Mouse (Mus musculus): ENCODE results near the gene Plekhd1. TPM values are rescaled to one million over a fixed set of nuclear protein-coding genes. Genes with fewer than 3 reads are reported as not detected.
A peak's percentile ranks its signal among the peaks of the same experiment; 100 is the strongest.

The Plekhd1 gene
- total RNA-seq (2018; cell fraction: chromatin; rRNA removed), result not detected
- not detected for total RNA-seq (2018; cell fraction: cytosol; rRNA removed)
- total RNA-seq (2018; cell fraction: nucleus; rRNA removed), result not detected
- not detected in 3 replicates for polyA plus RNA-seq (2018)

GRCm38 (mm10) chr12:80692269-80692972 is at the start of gene Plekhd1:
Plekhd1 (plus strand) TSS chr12:80692591.
- H3K4me3 ChIP-seq (ENCODE audit: inconsistent target), result no peak within 1 kb of the TSS
- WGBS (ENCODE audit: missing documents), result 9% methylated on average over 50 of the region's 52 CpGs
- no peak within 1 kb of the TSS for H3K27ac ChIP-seq
- H3K36me3 ChIP-seq (ENCODE audit: inconsistent target), result no peaks in the 10 kb centered on the region
- H3K79me2 ChIP-seq (ENCODE audit: inconsistent target), result no peaks in the 10 kb centered on the region

- peaks cover 24% of the 10 kb centered on the region for H3K36me3 ChIP-seq (ENCODE audit: inconsistent target)
- peak overlapping the region; percentile 99 for H3K4me3 ChIP-seq (ENCODE audit: inconsistent target)
- H3K27ac ChIP-seq, result peak overlapping the region; percentile 87
- peaks cover 87% of the 10 kb centered on the region for H3K79me2 ChIP-seq (ENCODE audit: inconsistent target)
- WGBS (ENCODE audit: missing documents), result 4% methylated on average over 41 of the region's 48 CpGs
Observed at GRCm38 (mm10) chr12:80642725-80643692, 49.4 kb upstream of the Plekhd1 start.

GRCm38 (mm10) chr12:80643693-80644505 is 48.5 kb upstream of the Plekhd1 start, which contains the start of the genes Slc39a9 and Erh:
Slc39a9 (plus strand) TSS chr12:80643883.
Erh (minus strand) TSS chr12:80644341.
- H3K36me3 ChIP-seq (ENCODE audit: inconsistent target), result peaks cover 15% of the 10 kb centered on the region
- H3K4me3 ChIP-seq (ENCODE audit: inconsistent target), result peak within 1 kb of the TSS; percentile 99
- peaks cover 92% of the 10 kb centered on the region for H3K79me2 ChIP-seq (ENCODE audit: inconsistent target)
- WGBS (ENCODE audit: missing documents), result under 1% methylated on average over 50 of the region's 50 CpGs
- H3K27ac ChIP-seq, result peak within 1 kb of the TSS; percentile 87

- 5% methylated on average over 18 of the region's 18 CpGs for WGBS (ENCODE audit: missing documents)
- Histone ChIP-seq H3K27ac (peak overlapping the region; percentile 87), H3K4me3 (ENCODE audit: inconsistent target) (peak overlapping the region; percentile 99), H3K36me3 (ENCODE audit: inconsistent target) (peaks cover 10% of the 10 kb centered on the region; the same call in 1 of the 2 replicates), H3K79me2 (ENCODE audit: inconsistent target) (peaks cover 92% of the 10 kb centered on the region)
Observed at GRCm38 (mm10) chr12:80644506-80644868, 47.9 kb upstream of the Plekhd1 start.

- no peaks in the 10 kb centered on the region for H3K36me3 ChIP-seq (ENCODE audit: inconsistent target)
- no peak overlapping the region for H3K27ac ChIP-seq
- H3K4me3 ChIP-seq (ENCODE audit: inconsistent target), result no peak overlapping the region
- H3K79me2 ChIP-seq (ENCODE audit: inconsistent target), result peaks cover 92% of the 10 kb centered on the region
- WGBS (ENCODE audit: missing documents), result 89% methylated on average over 3 of the region's 3 CpGs
Observed at GRCm38 (mm10) chr12:80646377-80646776, 46.0 kb upstream of the Plekhd1 start.

- Histone ChIP-seq H3K4me3 (ENCODE audit: inconsistent target) (no peak overlapping the region), H3K36me3 (ENCODE audit: inconsistent target) (0 out of 2 replicates have a peak, but pooled peaks cover 3% of the 10 kb centered on the region), H3K79me2 (ENCODE audit: inconsistent target) (peaks cover 96% of the 10 kb centered on the region), H3K27ac (no peak overlapping the region)
- 96% methylated on average over 7 of the region's 7 CpGs for WGBS (ENCODE audit: missing documents)
Observed at GRCm38 (mm10) chr12:80653951-80654658, 38.3 kb upstream of the Plekhd1 start.

GRCm38 (mm10) chr12:80654659-80655025 is 37.7 kb upstream of the Plekhd1 start:
- Histone ChIP-seq H3K79me2 (ENCODE audit: inconsistent target) (peaks cover 96% of the 10 kb centered on the region), H3K27ac (no peak overlapping the region), H3K36me3 (ENCODE audit: inconsistent target) (0 out of 2 replicates have a peak, but pooled peaks cover 3% of the 10 kb centered on the region), H3K4me3 (ENCODE audit: inconsistent target) (no peak overlapping the region)
- 95% methylated on average over 3 of the region's 3 CpGs for WGBS (ENCODE audit: missing documents)

- H3K36me3 ChIP-seq (ENCODE audit: inconsistent target), result 0 out of 2 replicates have a peak, but pooled peaks cover 15% of the 10 kb centered on the region
- H3K27ac ChIP-seq, result no peak overlapping the region
- 84% methylated on average over 6 of the region's 6 CpGs for WGBS (ENCODE audit: missing documents)
- H3K79me2 ChIP-seq (ENCODE audit: inconsistent target), result peaks cover 83% of the 10 kb centered on the region
- no peak overlapping the region for H3K4me3 ChIP-seq (ENCODE audit: inconsistent target)
Observed at GRCm38 (mm10) chr12:80658661-80659060, 33.7 kb upstream of the Plekhd1 start.

- H3K27ac ChIP-seq, result no peak overlapping the region
- WGBS (ENCODE audit: missing documents), result 95% methylated on average over 10 of the region's 10 CpGs
- peaks cover 48% of the 10 kb centered on the region for H3K79me2 ChIP-seq (ENCODE audit: inconsistent target)
- H3K4me3 ChIP-seq (ENCODE audit: inconsistent target), result no peak overlapping the region
- H3K36me3 ChIP-seq (ENCODE audit: inconsistent target), result peaks cover 16% of the 10 kb centered on the region; the same call in 1 of the 2 replicates
Observed at GRCm38 (mm10) chr12:80662322-80662721, 30.1 kb upstream of the Plekhd1 start.

GRCm38 (mm10) chr12:80663935-80664334 is 28.5 kb upstream of the Plekhd1 start:
- Histone ChIP-seq H3K36me3 (ENCODE audit: inconsistent target) (peaks cover 16% of the 10 kb centered on the region; the same call in 1 of the 2 replicates), H3K79me2 (ENCODE audit: inconsistent target) (peaks cover 32% of the 10 kb centered on the region), H3K27ac (no peak overlapping the region), H3K4me3 (ENCODE audit: inconsistent target) (no peak overlapping the region)
- WGBS (ENCODE audit: missing documents), result 94% methylated on average over 2 of the region's 2 CpGs

- H3K27ac ChIP-seq, result peak overlapping the region; percentile 38
- peaks cover 4% of the 10 kb centered on the region; the same call in 1 of the 2 replicates for H3K36me3 ChIP-seq (ENCODE audit: inconsistent target)
- H3K4me3 ChIP-seq (ENCODE audit: inconsistent target), result no peak overlapping the region
- no peaks in the 10 kb centered on the region; the same call in 1 of the 2 replicates for H3K79me2 ChIP-seq (ENCODE audit: inconsistent target)
- 58% methylated on average over 2 of the region's 2 CpGs for WGBS (ENCODE audit: missing documents)
Observed at GRCm38 (mm10) chr12:80668391-80668790, 24.0 kb upstream of the Plekhd1 start.

- WGBS (ENCODE audit: missing documents), result 9% methylated on average over 3 of the region's 3 CpGs
- H3K27ac ChIP-seq, result no peak overlapping the region
- no peaks in the 10 kb centered on the region for H3K79me2 ChIP-seq (ENCODE audit: inconsistent target)
- H3K4me3 ChIP-seq (ENCODE audit: inconsistent target), result no peak overlapping the region
- peaks cover 27% of the 10 kb centered on the region; the same call in 1 of the 2 replicates for H3K36me3 ChIP-seq (ENCODE audit: inconsistent target)
Observed at GRCm38 (mm10) chr12:80673170-80673569, 19.2 kb upstream of the Plekhd1 start.

- Histone ChIP-seq H3K79me2 (ENCODE audit: inconsistent target) (no peaks in the 10 kb centered on the region), H3K4me3 (ENCODE audit: inconsistent target) (no peak overlapping the region), H3K36me3 (ENCODE audit: inconsistent target) (peaks cover 27% of the 10 kb centered on the region; the same call in 1 of the 2 replicates), H3K27ac (no peak overlapping the region)
- 100% methylated on average over 1 of the region's 1 CpGs for WGBS (ENCODE audit: missing documents)
Observed at GRCm38 (mm10) chr12:80681340-80681739, 11.1 kb upstream of the Plekhd1 start.

Measured in macrophage (primary cell).